Mouse (Mus musculus): ENCODE results near the gene Fktn. TPM values are rescaled to one million over a fixed set of nuclear protein-coding genes. Genes with fewer than 3 reads are reported as not detected.
"Not testable (repeated sequence)": the region's sequence is repeated elsewhere in the genome, so short reads cannot be mapped to it uniquely, and the experiment has no call there.

Gene Fktn
- polyA plus RNA-seq, 1 experiment from 2014 or later = 28.7 TPM

DNA sequence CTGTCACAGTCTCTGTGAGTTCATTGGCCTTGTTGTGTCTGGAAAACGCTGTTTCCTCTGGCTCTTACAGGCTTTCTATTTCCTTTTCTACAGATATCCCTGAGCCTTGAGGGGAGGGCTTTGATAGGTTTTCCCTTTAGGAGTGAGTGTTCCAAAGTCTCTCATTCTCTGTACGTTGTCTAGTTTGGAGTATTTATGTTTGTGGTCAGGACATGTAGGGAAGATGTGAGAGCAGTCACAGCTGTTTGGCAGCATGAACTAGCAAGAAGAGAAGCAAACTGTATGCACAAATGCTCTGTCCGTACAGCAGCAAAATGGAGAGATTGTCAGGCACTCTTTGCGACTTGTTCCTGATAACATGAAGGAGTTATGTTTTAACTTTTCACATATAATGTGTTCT is 3.7 kb downstream of the Fktn start:
- WGBS = 88% methylated on average over 4 of the region's 4 CpGs

DNA sequence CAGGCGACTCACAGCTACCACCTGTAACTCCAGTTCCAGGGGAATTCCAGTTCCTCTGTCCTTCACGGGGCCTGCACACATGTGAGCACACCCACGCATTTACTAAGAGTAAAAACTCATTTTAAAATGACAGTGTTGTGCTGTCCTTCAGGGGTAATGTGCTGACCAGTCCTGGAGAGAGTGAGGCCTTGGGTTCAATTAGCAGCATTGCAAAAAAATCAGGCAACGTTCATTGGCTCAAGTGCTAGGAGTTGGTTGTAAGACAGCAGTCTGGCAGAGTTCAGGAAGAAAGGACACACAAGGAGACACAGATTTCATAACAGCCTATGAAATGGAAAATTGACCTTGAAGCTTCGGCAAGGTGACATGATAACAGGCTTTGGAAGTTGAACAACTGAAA is 4.5 kb downstream of the Fktn start:
- H3K27me3 ChIP-seq (replicated peaks; ENCODE audit: control insufficient read depth, insufficient read depth, low read length) = no peaks in the 10 kb centered on the region
- no peaks in the 10 kb centered on the region for H3K9me3 ChIP-seq (ENCODE audit: control insufficient read depth, low read length)
- no peak overlapping the region for H3K4me3 ChIP-seq (ENCODE audit: low read length)
- no peak overlapping the region for H3K4me2 ChIP-seq (ENCODE audit: low read length)
- no peak overlapping the region for H3K9ac ChIP-seq (ENCODE audit: low read depth, low read length)
- H3K4me1 ChIP-seq (ENCODE audit: control insufficient read depth, insufficient read depth, low read depth, low read length) = peaks cover 4% of the 10 kb centered on the region
- H3K27ac ChIP-seq (ENCODE audit: low read depth, low read length) = no peak overlapping the region
- WGBS = 83% methylated on average over 5 of the region's 5 CpGs
- no peak for ATAC-seq
- peaks cover 6% of the 10 kb centered on the region for H3K36me3 ChIP-seq (ENCODE audit: control insufficient read depth, insufficient read depth, low read length)

More for the DNA sequence above, 3.7 kb downstream of the Fktn start:
- no peak overlapping the region for H3K4me2 ChIP-seq (ENCODE audit: low read length)
- H3K4me3 ChIP-seq (ENCODE audit: low read length) = no peak overlapping the region
- H3K27me3 ChIP-seq (replicated peaks; ENCODE audit: control insufficient read depth, insufficient read depth, low read length) = no peaks in the 10 kb centered on the region
- ATAC-seq = no peak
- H3K9ac ChIP-seq (ENCODE audit: low read depth, low read length) = no peak overlapping the region
- H3K36me3 ChIP-seq (ENCODE audit: control insufficient read depth, insufficient read depth, low read length) = peaks cover 6% of the 10 kb centered on the region
- peaks cover 4% of the 10 kb centered on the region for H3K4me1 ChIP-seq (ENCODE audit: control insufficient read depth, insufficient read depth, low read depth, low read length)
- H3K27ac ChIP-seq (ENCODE audit: low read depth, low read length) = no peak overlapping the region
- no peaks in the 10 kb centered on the region for H3K9me3 ChIP-seq (ENCODE audit: control insufficient read depth, low read length)

- Histone ChIP-seq H3K27ac (ENCODE audit: low read depth, low read length) (no peak overlapping the region), H3K4me3 (ENCODE audit: low read length) (no peak overlapping the region), H3K36me3 (ENCODE audit: control insufficient read depth, insufficient read depth, low read length) (peaks cover 10% of the 10 kb centered on the region), H3K9me3 (ENCODE audit: control insufficient read depth, low read length) (no peaks in the 10 kb centered on the region), H3K27me3 (replicated peaks; ENCODE audit: control insufficient read depth, insufficient read depth, low read length) (no peaks in the 10 kb centered on the region), H3K9ac (ENCODE audit: low read depth, low read length) (no peak overlapping the region), H3K4me1 (ENCODE audit: control insufficient read depth, insufficient read depth, low read depth, low read length) (no peaks in the 10 kb centered on the region), H3K4me2 (ENCODE audit: low read length) (no peak overlapping the region)
- ATAC-seq = no peak
- WGBS = 87% methylated on average over 4 of the region's 4 CpGs
Observed at GRCm38 (mm10) chr4:53722506-53722905, 8.7 kb downstream of the Fktn start.

DNA sequence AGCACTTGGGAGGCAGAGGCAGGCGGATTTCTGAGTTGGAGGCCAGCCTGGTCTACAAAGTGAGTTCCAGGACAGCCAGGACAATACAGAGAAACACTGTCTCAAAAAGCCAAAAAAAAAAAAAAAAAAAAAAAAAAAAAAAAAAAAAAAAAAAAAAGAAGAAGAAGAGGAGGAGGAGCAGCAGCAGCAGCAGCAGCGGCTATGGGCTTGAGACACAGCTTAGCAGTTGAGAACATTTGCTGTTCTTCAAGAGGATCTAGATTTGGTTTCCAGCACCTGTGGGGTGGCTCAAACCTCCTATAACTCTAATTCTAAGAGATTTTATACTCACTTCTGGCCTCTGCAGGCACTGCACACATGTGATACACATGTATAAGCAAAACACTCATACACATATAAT is 12.3 kb downstream of the Fktn start:
- WGBS = 90% methylated on average over 2 of the region's 2 CpGs
- H3K9me3 ChIP-seq (ENCODE audit: control insufficient read depth, low read length); H3K9ac ChIP-seq (ENCODE audit: low read depth, low read length); H3K4me2 ChIP-seq (ENCODE audit: low read length); H3K27ac ChIP-seq (ENCODE audit: low read depth, low read length); H3K4me1 ChIP-seq (ENCODE audit: control insufficient read depth, insufficient read depth, low read depth, low read length); ATAC-seq; H3K4me3 ChIP-seq (ENCODE audit: low read length); H3K27me3 ChIP-seq (replicated peaks; ENCODE audit: control insufficient read depth, insufficient read depth, low read length): not testable (repeated sequence)
- peaks cover 19% of the 10 kb centered on the region for H3K36me3 ChIP-seq (ENCODE audit: control insufficient read depth, insufficient read depth, low read length)

DNA sequence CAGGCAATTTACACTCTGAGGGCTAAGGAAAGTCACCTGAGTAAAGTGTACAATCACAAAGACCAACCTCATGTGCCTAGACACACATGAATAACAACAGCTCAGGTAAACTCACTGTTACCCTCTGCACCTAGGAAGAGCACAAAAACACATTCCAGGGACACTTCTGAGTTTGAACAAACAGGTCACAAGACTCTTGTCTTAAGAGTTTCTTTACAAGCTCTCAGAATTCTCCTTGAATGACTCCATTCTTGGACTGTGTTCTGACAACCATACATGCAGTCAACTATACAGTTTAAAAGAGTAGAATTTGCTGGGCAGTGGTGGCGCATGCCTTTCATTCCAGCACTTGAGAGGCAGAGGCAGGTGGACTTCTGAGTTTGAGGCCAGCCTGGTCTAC is 14.3 kb downstream of the Fktn start:
- Histone ChIP-seq H3K4me1 (ENCODE audit: control insufficient read depth, insufficient read depth, low read depth, low read length) (no peaks in the 10 kb centered on the region), H3K36me3 (ENCODE audit: control insufficient read depth, insufficient read depth, low read length) (peaks cover 19% of the 10 kb centered on the region), H3K9me3 (ENCODE audit: control insufficient read depth, low read length) (no peaks in the 10 kb centered on the region), H3K27ac (ENCODE audit: low read depth, low read length) (no peak overlapping the region), H3K4me2 (ENCODE audit: low read length) (no peak overlapping the region), H3K9ac (ENCODE audit: low read depth, low read length) (no peak overlapping the region), H3K27me3 (replicated peaks; ENCODE audit: control insufficient read depth, insufficient read depth, low read length) (no peaks in the 10 kb centered on the region), H3K4me3 (ENCODE audit: low read length) (no peak overlapping the region)
- WGBS = 93% methylated on average over 1 of the region's 1 CpGs
- ATAC-seq = no peak

- Histone ChIP-seq H3K4me3 (ENCODE audit: low read length) (no peak overlapping the region), H3K4me2 (ENCODE audit: low read length) (no peak overlapping the region), H3K9ac (ENCODE audit: low read depth, low read length) (no peak overlapping the region), H3K4me1 (ENCODE audit: control insufficient read depth, insufficient read depth, low read depth, low read length) (no peaks in the 10 kb centered on the region), H3K9me3 (ENCODE audit: control insufficient read depth, low read length) (no peaks in the 10 kb centered on the region), H3K27ac (ENCODE audit: low read depth, low read length) (no peak overlapping the region), H3K36me3 (ENCODE audit: control insufficient read depth, insufficient read depth, low read length) (peaks cover 16% of the 10 kb centered on the region), H3K27me3 (replicated peaks; ENCODE audit: control insufficient read depth, insufficient read depth, low read length) (no peaks in the 10 kb centered on the region)
- 35% methylated on average over 6 of the region's 6 CpGs for whole genome bisulfite sequencing
- ATAC-seq = peak; percentile 74
Observed at GRCm38 (mm10) chr4:53738956-53739616, 25.3 kb downstream of the Fktn start.

DNA sequence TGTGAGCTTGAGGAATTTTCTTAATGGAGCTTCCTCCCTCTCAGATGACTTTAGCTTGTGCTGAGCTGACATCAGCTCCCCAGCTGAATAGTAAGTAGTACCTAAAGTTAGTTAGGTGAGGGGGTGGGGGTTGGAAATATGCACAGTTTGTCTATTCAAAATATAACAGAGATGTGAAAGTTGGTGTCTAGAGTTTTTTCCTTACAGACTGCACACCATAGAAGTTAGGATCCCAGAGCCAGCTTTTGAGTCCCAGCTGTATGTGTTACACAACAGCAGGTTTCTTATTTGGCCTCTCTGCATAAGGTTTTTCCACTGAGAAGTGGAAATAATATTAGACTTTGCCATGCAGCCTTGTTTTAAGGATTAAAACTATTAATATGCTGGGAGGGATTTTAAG is 36.0 kb downstream of the Fktn start:
- no peaks in the 10 kb centered on the region for H3K4me1 ChIP-seq (ENCODE audit: control insufficient read depth, insufficient read depth, low read depth, low read length)
- no peak for ATAC-seq
- H3K27ac ChIP-seq (ENCODE audit: low read depth, low read length) = no peak overlapping the region
- H3K36me3 ChIP-seq (ENCODE audit: control insufficient read depth, insufficient read depth, low read length) = peaks cover 12% of the 10 kb centered on the region; the same call in 1 of the 2 replicates
- no peak overlapping the region for H3K4me2 ChIP-seq (ENCODE audit: low read length)
- H3K27me3 ChIP-seq (replicated peaks; ENCODE audit: control insufficient read depth, insufficient read depth, low read length) = no peaks in the 10 kb centered on the region
- H3K4me3 ChIP-seq (ENCODE audit: low read length) = no peak overlapping the region
- no peak overlapping the region for H3K9ac ChIP-seq (ENCODE audit: low read depth, low read length)
- H3K9me3 ChIP-seq (ENCODE audit: control insufficient read depth, low read length) = no peaks in the 10 kb centered on the region

- Histone ChIP-seq H3K4me2 (ENCODE audit: low read length) (no peak overlapping the region), H3K4me3 (ENCODE audit: low read length) (no peak overlapping the region), H3K4me1 (ENCODE audit: control insufficient read depth, insufficient read depth, low read depth, low read length) (no peaks in the 10 kb centered on the region), H3K27me3 (replicated peaks; ENCODE audit: control insufficient read depth, insufficient read depth, low read length) (no peaks in the 10 kb centered on the region), H3K9ac (ENCODE audit: low read depth, low read length) (no peak overlapping the region), H3K27ac (ENCODE audit: low read depth, low read length) (no peak overlapping the region), H3K36me3 (ENCODE audit: control insufficient read depth, insufficient read depth, low read length) (peaks cover 12% of the 10 kb centered on the region; the same call in 1 of the 2 replicates), H3K9me3 (ENCODE audit: control insufficient read depth, low read length) (no peaks in the 10 kb centered on the region)
- ATAC-seq = no peak
- WGBS = 78% methylated on average over 16 of the region's 16 CpGs
Observed at GRCm38 (mm10) chr4:53750391-53751120, 36.8 kb downstream of the Fktn start.

- H3K9me3 ChIP-seq (ENCODE audit: control insufficient read depth, low read length) = no peaks in the 10 kb centered on the region
- H3K27me3 ChIP-seq (replicated peaks; ENCODE audit: control insufficient read depth, insufficient read depth, low read length) = no peaks in the 10 kb centered on the region
- no peak for ATAC-seq
- no peak overlapping the region for H3K4me3 ChIP-seq (ENCODE audit: low read length)
- H3K9ac ChIP-seq (ENCODE audit: low read depth, low read length) = no peak overlapping the region
- peaks cover 10% of the 10 kb centered on the region; the same call in 1 of the 2 replicates for H3K36me3 ChIP-seq (ENCODE audit: control insufficient read depth, insufficient read depth, low read length)
- H3K27ac ChIP-seq (ENCODE audit: low read depth, low read length) = no peak overlapping the region
- H3K4me2 ChIP-seq (ENCODE audit: low read length) = no peak overlapping the region
- H3K4me1 ChIP-seq (ENCODE audit: control insufficient read depth, insufficient read depth, low read depth, low read length) = no peaks in the 10 kb centered on the region
Observed at GRCm38 (mm10) chr4:53757030-53757429, 43.2 kb downstream of the Fktn start.

Data from hindbrain, embryonic 16.5 days (tissue).